Comparison of ENCODE assay signal across 9 mouse cellular contexts in the genomic region with DNA sequence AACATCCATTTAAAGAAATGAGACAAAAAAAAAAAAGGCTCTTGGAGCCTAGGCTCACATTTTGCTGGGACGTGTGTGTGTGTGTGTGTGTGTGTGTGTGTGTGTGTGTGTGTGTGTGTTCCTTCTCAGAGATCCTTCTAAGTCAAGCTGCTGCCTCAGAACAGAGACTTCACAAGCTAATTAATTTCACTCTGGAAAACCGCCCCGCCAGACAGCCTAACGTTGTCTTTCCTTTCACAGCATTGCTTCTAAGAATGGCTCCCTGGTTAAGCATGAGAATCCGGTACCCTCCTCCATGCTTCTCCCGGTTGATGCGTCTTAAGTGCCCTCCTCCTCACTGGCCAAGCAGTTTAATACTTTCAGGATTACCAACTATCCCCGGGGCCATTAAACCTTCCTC.
DNase-seq lines count a peak whose midpoint lies in the region; ATAC-seq lines count a peak whose summit lies in the region.
"Had no signal": no experiment of that assay in that cellular context is flagged by ENCODE, and none has a peak within 500 bp of the region (broad histone marks: within the 10 kb centered on the region; RNA-seq: fewer than 3 reads in every experiment).

No protein-coding gene starts in this region.

- no peaks in the 10 kb centered on the region for H3K36me3 ChIP-seq in lung, embryonic 16.5 days (ENCODE audit: control insufficient read depth, insufficient read depth, low read length)
- no peaks in the 10 kb centered on the region for H3K36me3 ChIP-seq in forebrain, embryonic 14.5 days (ENCODE audit: control insufficient read depth, insufficient read depth, low read length)
- no peaks in the 10 kb centered on the region for H3K36me3 ChIP-seq in limb, embryonic 12.5 days
- no peaks in the 10 kb centered on the region for H3K36me3 ChIP-seq in stomach, embryonic 16.5 days (ENCODE audit: control insufficient read depth, insufficient read depth, low read length)
- H3K36me3 ChIP-seq: heart, embryonic 15.5 days had no signal

- 42% methylated on average over 8 of the region's 8 CpGs for WGBS in lung, embryonic 16.5 days
- 22% methylated on average over 8 of the region's 8 CpGs for WGBS in forebrain, embryonic 14.5 days
- 10% methylated on average over 8 of the region's 8 CpGs for WGBS in limb, embryonic 12.5 days
- WGBS in stomach, embryonic 16.5 days, result 32% methylated on average over 8 of the region's 8 CpGs

- H3K4me2 ChIP-seq in lung, embryonic 16.5 days (ENCODE audit: low read depth, low read length), result 0 out of 2 replicates have a peak overlapping the region, but pooled peaks have one; percentile 13
- H3K4me2 ChIP-seq in forebrain, embryonic 14.5 days (ENCODE audit: low read length), result peak overlapping the region; percentile 29
- H3K4me2 ChIP-seq in limb, embryonic 12.5 days, result peak overlapping the region; percentile 53
- H3K4me2 ChIP-seq in stomach, embryonic 16.5 days (ENCODE audit: low read depth, low read length), result 0 out of 2 replicates have a peak overlapping the region, but pooled peaks have one; percentile 19
- H3K4me2 ChIP-seq: heart, embryonic 15.5 days had no signal

- no peak overlapping the region for H3K27ac ChIP-seq in lung, embryonic 16.5 days (ENCODE audit: low read length)
- no peak overlapping the region for H3K27ac ChIP-seq in forebrain, embryonic 14.5 days (ENCODE audit: low read depth, low read length)
- peak overlapping the region; percentile 13; the same call in 1 of the 2 replicates for H3K27ac ChIP-seq in limb, embryonic 12.5 days
- no peak overlapping the region for H3K27ac ChIP-seq in stomach, embryonic 16.5 days (ENCODE audit: low read length)
- H3K27ac ChIP-seq: heart, embryonic 15.5 days; macrophage had no signal

- no peak overlapping the region for H3K9ac ChIP-seq in lung, embryonic 16.5 days (ENCODE audit: low read length)
- H3K9ac ChIP-seq in forebrain, embryonic 14.5 days (ENCODE audit: low read length), result no peak overlapping the region
- H3K9ac ChIP-seq in limb, embryonic 12.5 days (replicated peaks), result no peak overlapping the region
- H3K9ac ChIP-seq in stomach, embryonic 16.5 days (ENCODE audit: low read length), result no peak overlapping the region
- H3K9ac ChIP-seq: heart, embryonic 15.5 days had no signal

- no peaks in the 10 kb centered on the region for H3K9me3 ChIP-seq in lung, embryonic 16.5 days (ENCODE audit: control insufficient read depth, low read length)
- no peaks in the 10 kb centered on the region for H3K9me3 ChIP-seq in forebrain, embryonic 14.5 days (replicated peaks; ENCODE audit: control insufficient read depth, low read length)
- no peaks in the 10 kb centered on the region for H3K9me3 ChIP-seq in limb, embryonic 12.5 days
- H3K9me3 ChIP-seq in stomach, embryonic 16.5 days (replicated peaks; ENCODE audit: control insufficient read depth, low read length), result no peaks in the 10 kb centered on the region
- H3K9me3 ChIP-seq: heart, embryonic 15.5 days had no signal

- no peaks in the 10 kb centered on the region for H3K27me3 ChIP-seq in lung, embryonic 16.5 days (ENCODE audit: control insufficient read depth, insufficient read depth, low read depth, low read length)
- H3K27me3 ChIP-seq in forebrain, embryonic 14.5 days (replicated peaks; ENCODE audit: control insufficient read depth, insufficient read depth, low read length), result no peaks in the 10 kb centered on the region
- H3K27me3 ChIP-seq in limb, embryonic 12.5 days, result peaks cover 4% of the 10 kb centered on the region; the same call in 1 of the 2 replicates
- H3K27me3 ChIP-seq in stomach, embryonic 16.5 days (ENCODE audit: control insufficient read depth, insufficient read depth, low read length), result no peaks in the 10 kb centered on the region
- H3K27me3 ChIP-seq: heart, embryonic 15.5 days had no signal

- H3K4me3 ChIP-seq in lung, embryonic 16.5 days (ENCODE audit: low read length), result no peak overlapping the region
- H3K4me3 ChIP-seq in forebrain, embryonic 14.5 days (ENCODE audit: low read depth, low read length), result no peak overlapping the region
- H3K4me3 ChIP-seq in limb, embryonic 12.5 days (replicated peaks), result peak overlapping the region; percentile 21
- no peak overlapping the region for H3K4me3 ChIP-seq in stomach, embryonic 16.5 days (replicated peaks; ENCODE audit: low read length)
- H3K4me3 ChIP-seq: heart, embryonic 15.5 days had no signal

- H3K4me1 ChIP-seq in lung, embryonic 16.5 days (replicated peaks; ENCODE audit: control insufficient read depth, insufficient read depth, low read length), result no peaks in the 10 kb centered on the region
- H3K4me1 ChIP-seq in forebrain, embryonic 14.5 days (ENCODE audit: control insufficient read depth, insufficient read depth, low read length), result no peaks in the 10 kb centered on the region; the same call in 1 of the 2 replicates
- peaks cover 11% of the 10 kb centered on the region for H3K4me1 ChIP-seq in limb, embryonic 12.5 days (replicated peaks)
- H3K4me1 ChIP-seq in stomach, embryonic 16.5 days (ENCODE audit: control insufficient read depth, insufficient read depth, low read length), result no peaks in the 10 kb centered on the region
- H3K4me1 ChIP-seq: heart, embryonic 15.5 days had no signal

- DNase-seq in lung, postnatal 10 days, result no peak
- peak; percentile 57 for DNase-seq in forebrain, embryonic 14.5 days (ENCODE audit: low spot score)
- DNase-seq in lung, postnatal 4 days, result no peak
- no peak for DNase-seq in ovary, postnatal 10 days (ENCODE audit: low spot score)

- no peak for ATAC-seq in lung, embryonic 16.5 days (ENCODE audit: low read depth)
- ATAC-seq in forebrain, embryonic 14.5 days, result no peak
- no peak for ATAC-seq in limb, embryonic 12.5 days (ENCODE audit: insufficient number of reproducible peaks, insufficient read depth, low FRiP score, low TSS enrichment, low read depth)
- ATAC-seq in stomach, embryonic 16.5 days (ENCODE audit: insufficient read depth, low FRiP score), result no peak
